Mouse (Mus musculus) bone marrow macrophage, adult 2 months (primary cell): ENCODE data around the gene Cdk5r1. TPM values are rescaled to one million over a fixed set of nuclear protein-coding genes. Genes with fewer than 3 reads are reported as not detected.

Source experiments
- H3K27ac ChIP-seq: 2 replicates; pipeline ENCODE4 v1.5.1; 2012; ENCODE audit warnings: low read depth, low read length; ENCODE audit not compliant: insufficient read depth
- H3K4me1 ChIP-seq: 2 replicates; pipeline ENCODE4 v1.6.1; 2012; ENCODE audit warnings: low read length; ENCODE audit not compliant: control insufficient read depth, insufficient read depth
- H3K4me3 ChIP-seq: 2 replicates; pipeline ENCODE4 v1.5.1; 2012; ENCODE audit warnings: mild to moderate bottlenecking, low read length, moderate library complexity; ENCODE audit not compliant: insufficient read depth
- CTCF ChIP-seq: IDR thresholded peaks from 2 replicates; pipeline ENCODE4 v1.5.1; 2012; ENCODE audit warnings: low read depth, mild to moderate bottlenecking, low read length, moderate library complexity
- POLR2A ChIP-seq: IDR thresholded peaks from 2 replicates; pipeline ENCODE4 v1.6.1; 2012; ENCODE audit warnings: mild to moderate bottlenecking, low read depth, low read length, borderline replicate concordance
- polyA plus RNA-seq: library from polyadenylated mRNA; stranded (reverse); fragments of >200 nt; gene quantifications from 2 replicates; pipeline ENCODE4 v1.2.4, GENCODE M21; 2012; ENCODE audit not compliant: missing spikeins, insufficient read depth, insufficient read length

Cdk5r1 gene
- polyA plus RNA-seq, 1 experiment, result 1.2 TPM

DNA sequence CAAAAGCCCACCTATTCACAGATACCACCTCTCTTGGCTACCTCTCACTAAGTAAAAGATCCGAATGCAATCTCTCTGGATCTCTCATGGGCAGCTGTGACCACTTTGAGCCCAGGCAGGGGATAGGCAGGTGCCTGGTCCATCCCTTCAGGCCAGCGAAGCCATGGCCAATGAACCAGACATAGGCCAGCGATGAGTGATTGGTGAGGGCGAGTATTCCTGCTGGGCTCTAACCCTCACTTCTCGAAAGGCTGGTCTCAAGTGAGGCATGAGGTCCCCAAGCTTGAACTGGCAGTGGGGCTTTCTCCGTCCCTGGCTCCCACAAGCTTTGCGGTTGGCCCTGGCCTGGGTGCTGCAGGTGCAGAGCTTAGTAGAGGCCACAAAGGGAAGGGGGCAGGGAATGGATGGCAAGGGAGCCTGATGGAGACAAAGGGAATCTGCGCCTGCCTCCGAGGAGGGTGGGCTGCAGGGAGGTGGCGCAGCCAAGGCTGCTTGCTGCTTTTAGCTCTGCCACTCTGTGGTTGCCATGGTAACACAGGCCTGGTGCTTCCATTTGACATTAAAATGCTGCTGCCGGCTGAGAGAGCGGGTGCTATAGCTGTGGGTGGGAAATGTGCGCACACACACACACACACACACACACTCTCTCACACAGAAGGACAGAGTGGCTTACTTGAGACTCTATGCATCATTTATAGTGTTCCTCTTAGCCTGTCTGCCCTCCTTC, 27.1 kb downstream of the Cdk5r1 start:
- no peak overlapping the region for H3K4me3 ChIP-seq
- H3K27ac ChIP-seq, result no peak overlapping the region
- no peak for TF ChIP-seq POLR2A
- no peak for TF ChIP-seq CTCF
- peaks cover 14% of the 10 kb centered on the region for H3K4me1 ChIP-seq

DNA sequence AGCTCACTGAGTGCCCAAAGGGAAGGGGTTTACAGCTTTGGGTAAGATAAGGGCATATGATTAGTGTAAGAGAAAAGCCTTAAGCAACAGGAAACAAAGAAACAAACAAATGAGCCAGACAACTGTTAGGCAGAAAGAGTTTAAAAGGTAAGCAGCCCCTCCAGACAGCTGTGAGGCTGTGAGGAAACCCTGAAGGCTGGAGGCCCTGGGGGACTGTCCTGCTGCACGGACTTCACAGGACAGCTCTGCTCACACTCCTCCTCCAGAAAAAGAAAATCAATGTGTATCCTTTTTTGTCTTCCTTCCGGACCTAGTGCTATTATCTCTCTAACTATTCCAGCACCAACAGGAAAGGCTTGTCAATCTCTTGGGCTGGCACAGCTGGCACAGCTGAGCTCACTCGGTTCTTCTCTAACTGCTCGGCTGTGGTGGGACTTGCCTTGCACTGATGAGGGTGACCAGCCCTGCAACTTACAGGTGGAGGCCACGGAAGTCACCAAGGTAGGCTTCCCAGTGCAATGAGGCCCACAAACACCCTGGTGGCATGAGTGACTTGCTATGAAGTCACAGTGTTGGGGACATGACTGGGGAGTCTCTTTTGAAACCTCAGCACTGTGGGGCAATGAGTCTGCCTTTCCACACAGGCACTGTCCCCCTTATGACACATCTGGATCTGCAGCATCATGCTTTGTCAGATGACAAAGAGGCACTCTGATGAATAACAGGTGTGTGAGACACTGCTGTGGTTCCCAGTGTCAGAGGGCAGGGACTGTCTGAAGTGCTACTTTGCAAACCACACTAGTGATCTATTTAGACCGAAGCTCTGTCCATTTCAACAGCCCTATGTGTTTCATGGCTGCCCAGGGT, 27.9 kb downstream of the Cdk5r1 start:
- H3K27ac ChIP-seq, result no peak overlapping the region
- TF ChIP-seq POLR2A, result no peak
- no peak for TF ChIP-seq CTCF
- H3K4me1 ChIP-seq, result peaks cover 15% of the 10 kb centered on the region
- no peak overlapping the region for H3K4me3 ChIP-seq

- TF ChIP-seq POLR2A (no peak), CTCF (no peak)
- Histone ChIP-seq H3K4me3 (no peak overlapping the region), H3K27ac (no peak overlapping the region), H3K4me1 (peaks cover 15% of the 10 kb centered on the region)
Measured at GRCm38 (mm10) chr11:80505581-80505980, 28.8 kb downstream of the Cdk5r1 start.

DNA sequence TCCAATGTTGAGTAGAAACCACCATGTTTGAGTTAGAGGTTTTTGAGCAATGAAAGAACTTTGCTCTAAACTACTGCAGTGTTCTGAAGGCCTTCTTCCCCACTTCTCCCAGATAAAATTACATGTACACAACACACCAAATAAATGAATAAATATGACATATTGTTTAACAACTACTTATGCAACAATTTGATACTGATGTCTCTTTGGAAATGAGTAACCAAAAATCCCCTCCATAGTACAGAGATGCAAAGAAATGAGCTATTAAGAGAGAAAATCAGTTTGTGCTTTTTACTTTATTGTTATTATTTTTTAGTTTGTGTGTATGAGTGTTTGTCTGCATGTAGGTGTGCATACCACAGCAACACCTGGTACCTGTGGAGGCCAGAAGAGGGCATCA, 29.7 kb downstream of the Cdk5r1 start:
- Histone ChIP-seq H3K27ac (no peak overlapping the region), H3K4me1 (peaks cover 15% of the 10 kb centered on the region), H3K4me3 (no peak overlapping the region)
- TF ChIP-seq CTCF, result no peak
- no peak for TF ChIP-seq POLR2A

- TF ChIP-seq CTCF (no peak), POLR2A (no peak)
- peaks cover 15% of the 10 kb centered on the region for H3K4me1 ChIP-seq
- H3K4me3 ChIP-seq, result no peak overlapping the region
- H3K27ac ChIP-seq, result no peak overlapping the region
Measured at GRCm38 (mm10) chr11:80507791-80508190, 31.0 kb downstream of the Cdk5r1 start.

DNA sequence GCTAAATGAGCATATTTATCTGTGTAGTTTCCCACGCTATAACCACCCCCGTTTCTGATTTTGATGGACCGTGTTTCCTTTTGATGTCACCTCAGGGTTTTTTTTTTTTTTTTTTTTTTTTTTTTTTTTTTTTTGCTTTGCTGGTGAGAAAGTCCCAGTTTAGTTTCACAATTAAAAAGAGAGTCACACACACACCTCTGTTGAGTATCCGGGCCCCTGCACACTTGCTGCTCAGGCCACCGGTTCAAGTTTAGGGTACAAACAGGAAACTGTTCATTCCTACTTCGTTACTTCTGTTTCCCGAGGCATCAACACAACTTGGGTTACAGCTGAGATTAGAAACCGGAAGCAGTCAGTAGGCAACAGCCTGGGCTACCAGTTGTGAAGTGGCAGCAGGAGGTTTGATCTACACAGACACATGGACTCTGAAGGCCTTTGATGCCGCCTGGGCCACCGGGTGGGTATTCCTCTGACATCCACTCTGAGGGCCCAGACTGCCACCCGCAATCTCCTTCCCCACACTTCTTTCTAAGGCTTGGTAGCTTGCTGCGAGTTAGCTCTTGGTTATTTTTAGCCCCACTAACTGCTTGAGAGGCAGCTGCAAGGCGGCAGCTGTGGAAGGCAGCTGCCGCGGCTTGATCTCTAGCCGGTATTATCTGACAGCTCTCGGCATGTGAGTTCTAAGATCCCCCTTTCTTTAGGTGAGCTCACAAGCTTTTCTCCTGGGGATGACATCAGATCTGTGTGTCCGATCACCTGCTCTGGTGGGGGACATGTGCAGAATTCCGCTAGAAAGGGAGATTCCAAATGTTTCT, 31.7 kb downstream of the Cdk5r1 start:
- TF ChIP-seq CTCF (no peak), POLR2A (no peak)
- peak overlapping the region; percentile 17; the same call in 1 of the 2 replicates for H3K4me3 ChIP-seq
- H3K27ac ChIP-seq, result peak overlapping the region; percentile 61
- peaks cover 15% of the 10 kb centered on the region for H3K4me1 ChIP-seq

DNA sequence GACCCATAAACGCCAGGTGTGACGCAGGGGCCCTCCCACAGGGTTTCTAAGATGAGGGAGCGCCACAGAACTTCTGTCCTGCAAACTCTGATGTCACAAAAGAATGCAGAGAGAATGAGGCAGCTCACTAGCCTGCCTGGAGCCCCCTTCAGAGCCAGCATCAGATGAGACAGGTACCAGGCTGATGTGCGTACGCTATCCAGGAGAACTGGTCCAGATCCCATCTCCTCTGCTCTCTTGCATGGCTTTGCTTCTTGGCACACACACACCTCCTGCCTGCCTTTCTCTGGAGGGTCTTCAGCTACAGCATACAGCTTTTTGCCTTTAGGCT, 32.3 kb downstream of the Cdk5r1 start:
- Histone ChIP-seq H3K4me3 (no peak overlapping the region), H3K27ac (peak overlapping the region; percentile 61), H3K4me1 (peaks cover 15% of the 10 kb centered on the region)
- TF ChIP-seq CTCF, result no peak
- no peak for TF ChIP-seq POLR2A

DNA sequence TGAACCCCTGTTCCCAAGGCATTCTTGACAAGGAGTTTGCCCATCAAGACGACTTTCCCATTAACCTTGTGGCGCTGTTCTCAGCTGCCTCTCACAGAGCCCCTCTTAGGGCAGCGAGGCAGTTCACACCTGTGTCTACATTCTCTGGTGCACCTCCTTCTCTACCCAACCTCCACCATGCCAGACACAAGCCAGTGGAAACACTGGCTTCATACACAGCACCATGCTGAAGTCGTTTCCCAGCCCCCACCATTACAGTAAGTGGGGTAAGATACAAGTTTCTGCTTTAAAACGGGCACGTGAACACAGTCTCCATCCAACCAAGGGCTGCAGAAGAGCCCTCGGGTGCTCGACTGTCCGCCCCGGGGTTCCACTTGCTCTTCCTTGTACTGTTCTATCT, 33.3 kb downstream of the Cdk5r1 start:
- peaks cover 15% of the 10 kb centered on the region for H3K4me1 ChIP-seq
- H3K27ac ChIP-seq, result no peak overlapping the region
- TF ChIP-seq CTCF, result no peak
- no peak for TF ChIP-seq POLR2A
- no peak overlapping the region for H3K4me3 ChIP-seq

- H3K4me3 ChIP-seq, result no peak overlapping the region
- no peak overlapping the region for H3K27ac ChIP-seq
- H3K4me1 ChIP-seq, result peaks cover 15% of the 10 kb centered on the region
- TF ChIP-seq POLR2A (no peak), CTCF (no peak)
Measured at GRCm38 (mm10) chr11:80512313-80513056, 35.7 kb downstream of the Cdk5r1 start.
